Mouse (Mus musculus): ENCODE results near the gene Opcml. TPM values are rescaled to one million over a fixed set of nuclear protein-coding genes. Genes with fewer than 3 reads are reported as not detected.

The Opcml gene
- polyA plus RNA-seq, 1 experiment from 2014 or later: 6.0 TPM

- DNase-seq (ENCODE audit: low spot score) (no peak), ATAC-seq (ENCODE audit: low read depth) (no peak)
- WGBS: 51% methylated on average over 4 of the region's 4 CpGs
- no peaks in the 10 kb centered on the region for H3K27me3 ChIP-seq (replicated peaks; ENCODE audit: control insufficient read depth, insufficient read depth, low read length)
- H3K4me3 ChIP-seq (ENCODE audit: low read depth, low read length): no peak overlapping the region
- no peaks in the 10 kb centered on the region for H3K9me3 ChIP-seq (ENCODE audit: control insufficient read depth, low read length)
- H3K36me3 ChIP-seq (ENCODE audit: control insufficient read depth, insufficient read depth, low read length): no peaks in the 10 kb centered on the region
- H3K4me2 ChIP-seq (ENCODE audit: low read depth, low read length): no peak overlapping the region
- H3K27ac ChIP-seq (replicated peaks; ENCODE audit: low read depth, low read length): no peak overlapping the region
- no peaks in the 10 kb centered on the region for H3K4me1 ChIP-seq (ENCODE audit: control insufficient read depth, insufficient read depth, low read length)
- no peak overlapping the region for H3K9ac ChIP-seq (ENCODE audit: low read depth, low read length)
These were observed 537.4 kb downstream of the Opcml start for GRCm38 (mm10) chr9:28327985-28328384.

GRCm38 (mm10) chr9:28328434-28328833 is 537.9 kb downstream of the Opcml start:
- Histone ChIP-seq H3K9ac (ENCODE audit: low read depth, low read length) (no peak overlapping the region), H3K4me3 (ENCODE audit: low read depth, low read length) (no peak overlapping the region), H3K9me3 (ENCODE audit: control insufficient read depth, low read length) (no peaks in the 10 kb centered on the region), H3K4me2 (ENCODE audit: low read depth, low read length) (no peak overlapping the region), H3K4me1 (ENCODE audit: control insufficient read depth, insufficient read depth, low read length) (no peaks in the 10 kb centered on the region), H3K36me3 (ENCODE audit: control insufficient read depth, insufficient read depth, low read length) (no peaks in the 10 kb centered on the region), H3K27ac (replicated peaks; ENCODE audit: low read depth, low read length) (no peak overlapping the region), H3K27me3 (replicated peaks; ENCODE audit: control insufficient read depth, insufficient read depth, low read length) (no peaks in the 10 kb centered on the region)
- WGBS: 77% methylated on average over 2 of the region's 2 CpGs
- no peak for ATAC-seq (ENCODE audit: low read depth)
- DNase-seq (ENCODE audit: low spot score): no peak

- Histone ChIP-seq H3K36me3 (ENCODE audit: control insufficient read depth, insufficient read depth, low read length) (no peaks in the 10 kb centered on the region), H3K4me2 (ENCODE audit: low read depth, low read length) (no peak overlapping the region), H3K9ac (ENCODE audit: low read depth, low read length) (no peak overlapping the region), H3K27ac (replicated peaks; ENCODE audit: low read depth, low read length) (no peak overlapping the region), H3K4me1 (ENCODE audit: control insufficient read depth, insufficient read depth, low read length) (no peaks in the 10 kb centered on the region), H3K9me3 (ENCODE audit: control insufficient read depth, low read length) (no peaks in the 10 kb centered on the region), H3K4me3 (ENCODE audit: low read depth, low read length) (no peak overlapping the region), H3K27me3 (replicated peaks; ENCODE audit: control insufficient read depth, insufficient read depth, low read length) (no peaks in the 10 kb centered on the region)
- ATAC-seq (ENCODE audit: low read depth) (no peak), DNase-seq (ENCODE audit: low spot score) (no peak)
These were observed 538.9 kb downstream of the Opcml start for GRCm38 (mm10) chr9:28329477-28329876.

GRCm38 (mm10) chr9:28336511-28337208 is 546.1 kb downstream of the Opcml start:
- H3K4me2 ChIP-seq (ENCODE audit: low read depth, low read length): no peak overlapping the region
- no peak overlapping the region for H3K27ac ChIP-seq (replicated peaks; ENCODE audit: low read depth, low read length)
- H3K27me3 ChIP-seq (replicated peaks; ENCODE audit: control insufficient read depth, insufficient read depth, low read length): no peaks in the 10 kb centered on the region
- H3K36me3 ChIP-seq (ENCODE audit: control insufficient read depth, insufficient read depth, low read length): no peaks in the 10 kb centered on the region
- no peak overlapping the region for H3K4me3 ChIP-seq (ENCODE audit: low read depth, low read length)
- 37% methylated on average over 10 of the region's 10 CpGs for WGBS
- no peak for ATAC-seq (ENCODE audit: low read depth)
- no peak overlapping the region for H3K9ac ChIP-seq (ENCODE audit: low read depth, low read length)
- no peaks in the 10 kb centered on the region for H3K4me1 ChIP-seq (ENCODE audit: control insufficient read depth, insufficient read depth, low read length)
- DNase-seq (ENCODE audit: low spot score): peak; percentile 9
- H3K9me3 ChIP-seq (ENCODE audit: control insufficient read depth, low read length): no peaks in the 10 kb centered on the region

GRCm38 (mm10) chr9:28337837-28338236 is 547.3 kb downstream of the Opcml start:
- DNase-seq (ENCODE audit: low spot score) (peak; percentile 12), ATAC-seq (ENCODE audit: low read depth) (no peak)
- H3K4me3 ChIP-seq (ENCODE audit: low read depth, low read length): no peak overlapping the region

GRCm38 (mm10) chr9:28354978-28355377 is 564.4 kb downstream of the Opcml start:
- H3K4me1 ChIP-seq (ENCODE audit: control insufficient read depth, insufficient read depth, low read length): no peaks in the 10 kb centered on the region
- H3K27ac ChIP-seq (replicated peaks; ENCODE audit: low read depth, low read length): no peak overlapping the region
- DNase-seq (ENCODE audit: low spot score): no peak
- no peak overlapping the region for H3K4me2 ChIP-seq (ENCODE audit: low read depth, low read length)
- H3K36me3 ChIP-seq (ENCODE audit: control insufficient read depth, insufficient read depth, low read length): no peaks in the 10 kb centered on the region
- ATAC-seq (ENCODE audit: low read depth): no peak
- H3K9me3 ChIP-seq (ENCODE audit: control insufficient read depth, low read length): no peaks in the 10 kb centered on the region
- H3K27me3 ChIP-seq (replicated peaks; ENCODE audit: control insufficient read depth, insufficient read depth, low read length): no peaks in the 10 kb centered on the region
- H3K9ac ChIP-seq (ENCODE audit: low read depth, low read length): no peak overlapping the region
- H3K4me3 ChIP-seq (ENCODE audit: low read depth, low read length): no peak overlapping the region

More at GRCm38 (mm10) chr9:28337837-28338236, 547.3 kb downstream of the Opcml start:
- Histone ChIP-seq H3K27me3 (replicated peaks; ENCODE audit: control insufficient read depth, insufficient read depth, low read length) (no peaks in the 10 kb centered on the region), H3K4me2 (ENCODE audit: low read depth, low read length) (no peak overlapping the region), H3K9me3 (ENCODE audit: control insufficient read depth, low read length) (no peaks in the 10 kb centered on the region), H3K36me3 (ENCODE audit: control insufficient read depth, insufficient read depth, low read length) (no peaks in the 10 kb centered on the region), H3K4me1 (ENCODE audit: control insufficient read depth, insufficient read depth, low read length) (no peaks in the 10 kb centered on the region), H3K27ac (replicated peaks; ENCODE audit: low read depth, low read length) (no peak overlapping the region), H3K9ac (ENCODE audit: low read depth, low read length) (no peak overlapping the region)
- WGBS: 69% methylated on average over 2 of the region's 2 CpGs

GRCm38 (mm10) chr9:28357946-28358345 is 567.4 kb downstream of the Opcml start:
- H3K27me3 ChIP-seq (replicated peaks; ENCODE audit: control insufficient read depth, insufficient read depth, low read length): no peaks in the 10 kb centered on the region
- H3K4me2 ChIP-seq (ENCODE audit: low read depth, low read length): no peak overlapping the region
- ATAC-seq (ENCODE audit: low read depth) (no peak), DNase-seq (ENCODE audit: low spot score) (no peak)
- no peak overlapping the region for H3K4me3 ChIP-seq (ENCODE audit: low read depth, low read length)
- no peak overlapping the region for H3K27ac ChIP-seq (replicated peaks; ENCODE audit: low read depth, low read length)
- no peak overlapping the region for H3K9ac ChIP-seq (ENCODE audit: low read depth, low read length)
- 70% methylated on average over 3 of the region's 3 CpGs for WGBS
- H3K36me3 ChIP-seq (ENCODE audit: control insufficient read depth, insufficient read depth, low read length): no peaks in the 10 kb centered on the region
- H3K9me3 ChIP-seq (ENCODE audit: control insufficient read depth, low read length): no peaks in the 10 kb centered on the region
- no peaks in the 10 kb centered on the region for H3K4me1 ChIP-seq (ENCODE audit: control insufficient read depth, insufficient read depth, low read length)

- Histone ChIP-seq H3K9me3 (ENCODE audit: control insufficient read depth, low read length) (no peaks in the 10 kb centered on the region), H3K9ac (ENCODE audit: low read depth, low read length) (no peak overlapping the region), H3K27ac (replicated peaks; ENCODE audit: low read depth, low read length) (no peak overlapping the region), H3K36me3 (ENCODE audit: control insufficient read depth, insufficient read depth, low read length) (no peaks in the 10 kb centered on the region), H3K4me3 (ENCODE audit: low read depth, low read length) (no peak overlapping the region), H3K27me3 (replicated peaks; ENCODE audit: control insufficient read depth, insufficient read depth, low read length) (no peaks in the 10 kb centered on the region), H3K4me1 (ENCODE audit: control insufficient read depth, insufficient read depth, low read length) (no peaks in the 10 kb centered on the region), H3K4me2 (ENCODE audit: low read depth, low read length) (no peak overlapping the region)
- ATAC-seq (ENCODE audit: low read depth): no peak
- WGBS: 71% methylated on average over 2 of the region's 2 CpGs
- DNase-seq (ENCODE audit: low spot score): no peak
These were observed 570.1 kb downstream of the Opcml start for GRCm38 (mm10) chr9:28360691-28361090.

- Histone ChIP-seq H3K27ac (replicated peaks; ENCODE audit: low read depth, low read length) (no peak overlapping the region), H3K4me2 (ENCODE audit: low read depth, low read length) (no peak overlapping the region), H3K36me3 (ENCODE audit: control insufficient read depth, insufficient read depth, low read length) (no peaks in the 10 kb centered on the region), H3K27me3 (replicated peaks; ENCODE audit: control insufficient read depth, insufficient read depth, low read length) (no peaks in the 10 kb centered on the region), H3K4me1 (ENCODE audit: control insufficient read depth, insufficient read depth, low read length) (no peaks in the 10 kb centered on the region), H3K9me3 (ENCODE audit: control insufficient read depth, low read length) (no peaks in the 10 kb centered on the region), H3K4me3 (ENCODE audit: low read depth, low read length) (no peak overlapping the region), H3K9ac (ENCODE audit: low read depth, low read length) (no peak overlapping the region)
- ATAC-seq (ENCODE audit: low read depth) (no peak), DNase-seq (ENCODE audit: low spot score) (no peak)
- WGBS: 60% methylated on average over 10 of the region's 10 CpGs
These were observed 574.0 kb downstream of the Opcml start for GRCm38 (mm10) chr9:28364473-28365159.

Data from embryonic facial prominence, embryonic 14.5 days (tissue).